ENCODE assay signal across 14 mouse cellular contexts in genomic region chr17:65340016-65340415, GRCm38 (mm10).
"Had no signal": no experiment of that assay in that cellular context is flagged by ENCODE, and none has a peak within 500 bp of the region (broad histone marks: within the 10 kb centered on the region; RNA-seq: fewer than 3 reads in every experiment).

No protein-coding gene starts in this region.

- DNase-seq: kidney, adult 9 months; kidney, postnatal 36 days; layer of hippocampus, adult 9-11 months; layer of hippocampus, postnatal 36 days; retina, postnatal 1 day; right cerebral cortex, postnatal 4 days; thymus, adult 2 months; thymus, postnatal 25 days had no signal

- H3K27me3 ChIP-seq: limb, embryonic 15.5 days; midbrain, embryonic 12.5 days; neural tube, embryonic 13.5 days; stomach, embryonic 15.5 days had no signal

- H3K27ac ChIP-seq: kidney, postnatal 0 days; limb, embryonic 15.5 days; liver, embryonic 14.5 days; midbrain, embryonic 12.5 days; neural tube, embryonic 13.5 days; stomach, embryonic 15.5 days had no signal

- H3K36me3 ChIP-seq: limb, embryonic 15.5 days; midbrain, embryonic 12.5 days; neural tube, embryonic 13.5 days; stomach, embryonic 15.5 days had no signal

- H3K9ac ChIP-seq: limb, embryonic 15.5 days; liver, embryonic 14.5 days; midbrain, embryonic 12.5 days; neural tube, embryonic 13.5 days; stomach, embryonic 15.5 days had no signal

- H3K4me3 ChIP-seq: limb, embryonic 15.5 days; midbrain, embryonic 12.5 days; neural tube, embryonic 13.5 days; stomach, embryonic 15.5 days had no signal

- H3K4me1 ChIP-seq: limb, embryonic 15.5 days; midbrain, embryonic 12.5 days; neural tube, embryonic 13.5 days; stomach, embryonic 15.5 days had no signal
